ENCODE assay signal across 8 mouse cellular contexts in genomic region chr7:65486259-65486681, GRCm38 (mm10). TPM values are rescaled to one million over a fixed set of nuclear protein-coding genes. Genes with fewer than 3 reads are reported as not detected.
DNase-seq lines count a peak whose midpoint lies in the region; ATAC-seq and TF ChIP-seq lines count a peak whose summit lies in the region.

No protein-coding gene starts in this region.

- H3K27me3 ChIP-seq in heart, embryonic 13.5 days (replicated peaks): no peaks in the 10 kb centered on the region
- H3K27me3 ChIP-seq in kidney, postnatal 0 days (ENCODE audit: insufficient read depth, low read length): no peaks in the 10 kb centered on the region
- no peaks in the 10 kb centered on the region for H3K27me3 ChIP-seq in stomach, postnatal 0 days (ENCODE audit: control insufficient read depth, insufficient read depth, low read length)

- H3K36me3 ChIP-seq in heart, embryonic 13.5 days: no peaks in the 10 kb centered on the region
- H3K36me3 ChIP-seq in kidney, postnatal 0 days (ENCODE audit: insufficient read depth, low read length): no peaks in the 10 kb centered on the region
- H3K36me3 ChIP-seq in stomach, postnatal 0 days (ENCODE audit: control insufficient read depth, insufficient read depth, low read length): no peaks in the 10 kb centered on the region

- H3K4me1 ChIP-seq in heart, embryonic 13.5 days: peaks cover 32% of the 10 kb centered on the region
- peaks cover 8% of the 10 kb centered on the region; the same call in 1 of the 2 replicates for H3K4me1 ChIP-seq in kidney, postnatal 0 days (replicated peaks; ENCODE audit: insufficient read depth, low read length)
- H3K4me1 ChIP-seq in stomach, postnatal 0 days (replicated peaks; ENCODE audit: control insufficient read depth, insufficient read depth): no peaks in the 10 kb centered on the region

- peak overlapping the region; percentile 49; the same call in 1 of the 2 replicates for H3K27ac ChIP-seq in heart, embryonic 13.5 days (replicated peaks)
- no peak overlapping the region for H3K27ac ChIP-seq in kidney, postnatal 0 days
- no peak overlapping the region for H3K27ac ChIP-seq in stomach, postnatal 0 days (replicated peaks)

- peak overlapping the region; percentile 67 for H3K9ac ChIP-seq in heart, embryonic 13.5 days
- no peak overlapping the region for H3K9ac ChIP-seq in kidney, postnatal 0 days (ENCODE audit: low read depth, low read length)
- H3K9ac ChIP-seq in stomach, postnatal 0 days (ENCODE audit: low read length): no peak overlapping the region

- ATAC-seq in heart, embryonic 13.5 days (ENCODE audit: extremely low read depth, insufficient number of reproducible peaks, low FRiP score, low TSS enrichment): peak; percentile 19
- peak; percentile 49; the same call in 1 of the 2 replicates for ATAC-seq in kidney, postnatal 0 days (replicated peaks; ENCODE audit: low FRiP score, low read depth)
- peak; percentile 87 for ATAC-seq in stomach, postnatal 0 days (ENCODE audit: low FRiP score, low TSS enrichment)

- H3K4me3 ChIP-seq in heart, embryonic 13.5 days: peak overlapping the region; percentile 46
- peak overlapping the region; percentile 16; the same call in 1 of the 2 replicates for H3K4me3 ChIP-seq in kidney, postnatal 0 days (replicated peaks; ENCODE audit: low read depth, low read length)
- H3K4me3 ChIP-seq in stomach, postnatal 0 days (ENCODE audit: low read depth, low read length): no peak overlapping the region

- DNase-seq in adrenal gland, adult 18-20 months (ENCODE audit: low spot score in 2 of 2): peak; percentile 29 to 39
- DNase-seq in adrenal gland, postnatal 4 days (ENCODE audit: low spot score in 2 of 2): no peak
- DNase-seq in embryo, embryonic 10.5 days (ENCODE audit: low spot score): peak; percentile 48
- peak; percentile 73 for DNase-seq in kidney, postnatal 0 days (ENCODE audit: low spot score)
- peak; percentile 39 for DNase-seq in lung, postnatal 25 days (ENCODE audit: low spot score)
- peak; percentile 76 for DNase-seq in stomach, postnatal 0 days (ENCODE audit: low spot score)
- DNase-seq in spleen, postnatal 36 days (ENCODE audit: low spot score in 2 of 2): no peak

- H3K9me3 ChIP-seq in heart, embryonic 13.5 days: no peaks in the 10 kb centered on the region
- no peaks in the 10 kb centered on the region for H3K9me3 ChIP-seq in kidney, postnatal 0 days (replicated peaks; ENCODE audit: low read length)
- H3K9me3 ChIP-seq in stomach, postnatal 0 days (ENCODE audit: control insufficient read depth, low read length): no peaks in the 10 kb centered on the region

- no peak for TF ChIP-seq CTCF in kidney, postnatal 0 days (IDR thresholded peaks at IDR 0.05; ENCODE audit: low read depth)
- no peak for TF ChIP-seq CTCF in stomach, postnatal 0 days (IDR thresholded peaks at IDR 0.05; ENCODE audit: low read depth)

- 5% methylated on average over 13 of the region's 13 CpGs for WGBS in heart, embryonic 13.5 days
- 5% methylated on average over 13 of the region's 13 CpGs for WGBS in kidney, postnatal 0 days
- WGBS in stomach, postnatal 0 days: 4% methylated on average over 13 of the region's 13 CpGs

- no peak for TF ChIP-seq EP300 in stomach, postnatal 0 days (optimal IDR thresholded peaks at IDR 0.05)

- H3K4me2 ChIP-seq in heart, embryonic 13.5 days: peak overlapping the region; percentile 70
- H3K4me2 ChIP-seq in kidney, postnatal 0 days (ENCODE audit: low read length): peak overlapping the region; percentile 50
- H3K4me2 ChIP-seq in stomach, postnatal 0 days (replicated peaks; ENCODE audit: low read depth): peak overlapping the region; percentile 45

RNA-seq across cellular contexts. Expression of gene Tjp1, which starts 41.3 kb away (rescaled TPM):
- 10 to 100 TPM; 62.4 to 78.5 TPM for total RNA-seq in adrenal gland, adult 18-20 months (2021)
- total RNA-seq in adrenal gland, postnatal 4 days (2021): 100 to 1,000 TPM; 103 to 124 TPM
- 21.2 and 21.9 TPM in 2 replicates for polyA plus RNA-seq in heart, embryonic 13.5 days (2015; fragmentation: Nextera tagmentation; extraction: Ambion mirVana)
- polyA plus RNA-seq in kidney, postnatal 0 days (2015; fragmentation: Nextera tagmentation; extraction: Ambion mirVana): 25.8 and 28.3 TPM in 2 replicates
- polyA plus RNA-seq in stomach, postnatal 0 days (2015; fragmentation: Nextera tagmentation; extraction: Ambion mirVana): 12.6 and 13.0 TPM in 2 replicates

Comparison
In these comparisons a context has a peak if more than half of its experiments do, and no peak if none do; other contexts are left out.
1. DNase-seq: peak in adrenal gland, adult 18-20 months (2 of 2), embryo, embryonic 10.5 days (single experiment), kidney, postnatal 0 days (single experiment), lung, postnatal 25 days (single experiment) and stomach, postnatal 0 days (single experiment); none in adrenal gland, postnatal 4 days (0 of 2) and spleen, postnatal 36 days (0 of 2).
2. ATAC-seq: peak in every context shown above with its lines; median percentile 87 in stomach, postnatal 0 days; 49 in kidney, postnatal 0 days; 19 in heart, embryonic 13.5 days.
3. Peak in every context shown above with its lines, with median percentiles within 50 percentile points of each other: H3K4me2 ChIP-seq.